Mouse (Mus musculus): ENCODE results near the gene Rtn4. TPM values are rescaled to one million over a fixed set of nuclear protein-coding genes. Genes with fewer than 3 reads are reported as not detected.

Gene Rtn4
- polyA plus RNA-seq, 1 experiment, result 9.5 TPM

DNA sequence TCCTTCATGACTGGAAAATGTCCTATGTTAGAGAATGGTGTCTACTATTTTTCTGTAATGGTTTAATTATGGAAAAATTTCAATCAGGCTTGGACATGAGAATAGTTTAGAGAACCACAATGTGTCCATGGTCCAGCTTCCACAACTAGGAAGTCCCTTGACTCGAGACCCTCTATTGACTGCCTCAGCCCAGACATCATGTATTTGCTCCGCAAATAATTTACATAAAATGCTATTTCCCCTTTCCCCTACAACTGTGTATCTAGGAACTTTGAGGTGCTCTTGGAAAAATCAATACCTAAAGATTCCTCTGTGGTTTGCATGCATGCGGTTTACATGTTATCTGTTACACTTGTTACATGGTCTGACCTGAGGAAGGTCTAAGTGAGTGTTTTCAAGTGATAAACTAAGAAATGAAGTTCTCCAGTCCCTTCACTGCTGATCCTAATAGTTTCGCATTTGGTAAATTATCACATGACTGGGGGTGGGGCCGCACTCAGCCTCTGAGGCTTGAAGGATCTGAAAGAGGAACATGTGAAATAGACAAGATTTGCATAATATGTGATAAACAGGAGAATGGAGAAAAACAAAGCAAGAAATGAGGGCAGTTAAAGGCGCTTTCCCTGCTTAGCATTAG lies 94.0 kb downstream of the Rtn4 start:
- TF ChIP-seq GATA1 (IDR thresholded peaks at IDR 0.05; ENCODE audit: low read length) (no peak), TAL1 (IDR thresholded peaks at IDR 0.05; ENCODE audit: low read length) (no peak)
- Histone ChIP-seq H3K27me3 (ENCODE audit: control insufficient read depth) (peaks cover 5% of the 10 kb centered on the region; the same call in 1 of the 2 replicates), H3K4me3 (replicated peaks) (no peak overlapping the region), H3K9me3 (ENCODE audit: control insufficient read depth, low read length) (no peaks in the 10 kb centered on the region), H3K36me3 (ENCODE audit: control insufficient read depth) (no peaks in the 10 kb centered on the region), H3K4me1 (ENCODE audit: control insufficient read depth) (peaks cover 13% of the 10 kb centered on the region)

DNA sequence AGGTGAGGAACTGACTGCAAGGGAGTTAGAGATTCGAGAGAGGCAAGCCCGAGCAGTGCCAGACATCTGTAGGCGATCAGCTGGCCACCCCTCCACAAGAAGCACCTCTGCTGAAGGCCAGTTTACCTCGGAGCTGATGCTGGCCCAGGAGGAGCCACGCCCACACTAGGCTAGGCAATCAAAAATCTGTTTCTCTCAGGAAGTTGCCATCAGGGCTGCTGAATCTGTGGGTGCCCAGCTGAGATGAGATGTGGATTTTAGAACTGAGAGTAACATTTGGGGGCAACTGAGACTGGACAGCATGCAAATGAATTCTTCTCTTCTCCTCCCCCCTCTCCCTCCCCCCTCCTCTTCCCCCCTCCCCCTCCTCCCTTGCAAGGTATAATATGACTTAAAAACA lies 94.7 kb downstream of the Rtn4 start:
- TF ChIP-seq TAL1 (IDR thresholded peaks at IDR 0.05; ENCODE audit: low read length) (no peak), GATA1 (IDR thresholded peaks at IDR 0.05; ENCODE audit: low read length) (no peak)

DNA sequence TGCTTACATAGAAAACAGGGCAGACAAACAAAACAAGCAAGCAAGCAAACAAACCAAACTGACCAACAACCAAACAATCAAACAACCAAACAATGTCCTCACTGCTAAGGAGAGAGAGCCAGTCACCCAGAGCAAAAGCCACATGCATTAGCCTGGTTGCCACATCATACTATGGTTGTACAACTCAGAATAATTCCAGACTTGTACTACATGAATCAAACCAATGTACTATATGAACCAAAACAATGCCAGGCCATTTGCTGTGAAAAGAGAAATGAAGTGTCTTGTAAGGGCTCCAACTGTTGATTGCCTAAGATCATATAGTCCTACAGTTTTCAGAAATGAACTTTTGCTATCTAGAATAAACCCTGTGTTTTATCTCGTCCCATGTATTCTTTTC lies 95.8 kb downstream of the Rtn4 start:
- no peaks in the 10 kb centered on the region for H3K36me3 ChIP-seq (ENCODE audit: control insufficient read depth)
- H3K4me1 ChIP-seq (ENCODE audit: control insufficient read depth), result peaks cover 13% of the 10 kb centered on the region
- TF ChIP-seq GATA1 (IDR thresholded peaks at IDR 0.05; ENCODE audit: low read length) (no peak), TAL1 (IDR thresholded peaks at IDR 0.05; ENCODE audit: low read length) (no peak)
- H3K27me3 ChIP-seq (ENCODE audit: control insufficient read depth), result peaks cover 5% of the 10 kb centered on the region; the same call in 1 of the 2 replicates
- H3K9me3 ChIP-seq (ENCODE audit: control insufficient read depth, low read length), result no peaks in the 10 kb centered on the region
- H3K4me3 ChIP-seq (replicated peaks), result no peak overlapping the region

More for the DNA sequence above, 94.7 kb downstream of the Rtn4 start:
- Histone ChIP-seq H3K27me3 (ENCODE audit: control insufficient read depth) (peaks cover 5% of the 10 kb centered on the region; the same call in 1 of the 2 replicates), H3K36me3 (ENCODE audit: control insufficient read depth) (no peaks in the 10 kb centered on the region), H3K9me3 (ENCODE audit: control insufficient read depth, low read length) (no peaks in the 10 kb centered on the region), H3K4me3 (replicated peaks) (no peak overlapping the region), H3K4me1 (ENCODE audit: control insufficient read depth) (peaks cover 13% of the 10 kb centered on the region)

DNA sequence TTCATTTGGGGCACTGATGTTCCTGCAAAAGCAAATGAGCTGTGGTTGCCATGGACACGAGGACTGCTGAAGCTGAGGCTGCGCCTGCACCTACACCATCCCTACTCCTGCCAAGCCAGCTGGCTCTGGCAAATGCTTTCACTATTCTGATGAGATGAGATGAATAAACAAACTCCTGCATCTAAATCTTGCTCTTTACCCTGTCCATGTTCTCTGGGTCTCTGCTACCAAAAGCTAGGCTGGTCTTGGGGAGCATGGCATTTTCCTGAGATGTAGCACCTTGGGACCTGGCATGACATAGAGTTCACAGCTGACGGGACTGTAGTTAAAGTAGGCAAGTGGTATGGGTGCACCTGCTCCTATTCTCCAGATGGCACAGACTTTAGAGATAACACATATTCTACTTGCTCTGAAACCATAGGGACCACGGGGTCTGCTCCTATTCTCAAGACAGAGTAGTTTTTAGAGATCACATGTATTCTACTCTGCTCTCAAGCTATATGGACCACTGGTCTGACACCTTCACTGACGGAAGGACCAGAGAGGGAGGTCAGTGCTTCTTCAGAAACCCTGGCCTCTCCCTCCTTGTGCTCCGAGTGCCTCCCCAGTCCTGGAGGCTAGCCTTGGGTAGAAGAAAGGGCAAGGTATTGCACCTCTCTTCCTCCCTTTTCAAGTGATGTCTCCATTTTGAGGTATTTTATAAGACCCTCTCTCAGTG lies 96.3 kb downstream of the Rtn4 start:
- Histone ChIP-seq H3K4me1 (ENCODE audit: control insufficient read depth) (peaks cover 13% of the 10 kb centered on the region), H3K4me3 (replicated peaks) (no peak overlapping the region), H3K9me3 (ENCODE audit: control insufficient read depth, low read length) (no peaks in the 10 kb centered on the region), H3K36me3 (ENCODE audit: control insufficient read depth) (no peaks in the 10 kb centered on the region), H3K27me3 (ENCODE audit: control insufficient read depth) (peaks cover 5% of the 10 kb centered on the region; the same call in 1 of the 2 replicates)
- TF ChIP-seq GATA1 (IDR thresholded peaks at IDR 0.05; ENCODE audit: low read length) (no peak), TAL1 (IDR thresholded peaks at IDR 0.05; ENCODE audit: low read length) (no peak)

DNA sequence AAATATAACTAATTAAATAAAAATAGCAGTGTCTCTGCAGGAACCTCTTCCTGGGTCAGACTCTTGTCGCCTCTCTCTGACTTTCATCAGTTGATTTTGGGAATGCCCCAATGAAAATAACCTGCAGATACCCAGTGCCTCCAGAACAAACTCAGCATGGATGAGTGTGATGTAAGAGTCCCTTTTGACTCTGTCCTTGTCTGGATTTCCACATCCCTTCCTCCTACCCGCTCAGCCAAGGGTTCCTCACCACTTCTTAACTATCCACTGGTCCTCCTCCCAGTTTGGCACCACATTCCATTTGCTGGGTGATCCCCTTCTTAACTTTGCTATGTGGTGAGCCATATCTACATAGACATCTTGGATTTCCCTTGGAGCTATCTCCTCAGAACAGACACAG lies 98.0 kb downstream of the Rtn4 start:
- Histone ChIP-seq H3K36me3 (ENCODE audit: control insufficient read depth) (no peaks in the 10 kb centered on the region), H3K27me3 (ENCODE audit: control insufficient read depth) (peaks cover 5% of the 10 kb centered on the region; the same call in 1 of the 2 replicates), H3K4me1 (ENCODE audit: control insufficient read depth) (peaks cover 13% of the 10 kb centered on the region), H3K4me3 (replicated peaks) (no peak overlapping the region), H3K9me3 (ENCODE audit: control insufficient read depth, low read length) (no peaks in the 10 kb centered on the region)
- TF ChIP-seq GATA1 (IDR thresholded peaks at IDR 0.05; ENCODE audit: low read length) (no peak), TAL1 (IDR thresholded peaks at IDR 0.05; ENCODE audit: low read length) (no peak)

Other genes starting within 250 kb of the Rtn4 start
- gene Prorsd1, start 177.9 kb upstream of the Rtn4 start, polyA plus RNA-seq (2012), result 0.19 and 0.80 TPM in 2 replicates
- gene Mtif2, start 166.5 kb upstream of the Rtn4 start, polyA plus RNA-seq (2012), result 0.32 and 0.37 TPM in 2 replicates
- not detected in 2 replicates for gene Clhc1, start 145.0 kb upstream of the Rtn4 start, polyA plus RNA-seq (2012)
- gene Rps27a, start 144.8 kb upstream of the Rtn4 start, polyA plus RNA-seq (2012), result 11.2 and 14.1 TPM in 2 replicates
- not detected in 2 replicates for gene 4931440F15Rik, start 132.7 kb downstream of the Rtn4 start, polyA plus RNA-seq (2012)